16 mouse cellular contexts compared by ENCODE assay signal in the genomic region with DNA sequence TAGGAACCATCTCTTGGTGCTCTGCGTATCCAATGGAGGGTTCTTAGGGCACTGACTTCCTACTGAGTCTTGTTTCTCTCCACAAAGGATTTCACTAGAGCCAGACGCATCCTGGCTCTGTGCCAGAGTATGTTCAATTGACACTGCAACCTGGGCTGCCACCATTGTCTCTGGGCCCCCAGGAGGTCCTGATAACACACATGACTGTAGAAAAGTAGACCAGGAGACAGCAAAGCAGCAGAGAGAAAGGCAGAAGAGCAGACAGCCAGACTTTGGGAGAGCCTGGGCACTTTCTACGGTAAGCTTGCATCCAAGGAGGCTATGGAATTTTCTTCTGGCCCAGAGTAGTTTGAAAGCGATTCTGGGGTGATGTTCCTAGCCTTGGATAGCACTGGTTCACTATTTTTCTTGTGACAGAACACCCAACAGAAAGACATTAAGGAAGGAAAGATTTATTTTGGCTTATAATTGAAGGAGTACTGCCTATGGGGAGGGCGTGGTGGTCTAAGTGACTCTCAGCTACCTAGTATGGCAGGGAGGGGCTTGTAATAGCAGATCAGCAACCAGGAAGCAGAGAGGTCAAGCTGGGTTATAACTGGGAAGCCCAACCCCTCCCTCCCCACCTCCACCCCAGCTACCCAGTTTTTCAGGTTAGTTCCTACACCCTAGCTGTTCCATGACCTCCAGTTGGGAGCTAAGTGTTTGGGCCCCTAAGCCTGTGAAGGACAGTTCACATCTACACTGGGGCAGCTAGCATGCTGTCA.
DNase-seq lines count a peak whose midpoint lies in the region; ATAC-seq and TF ChIP-seq lines count a peak whose summit lies in the region.
"Had no signal": no experiment of that assay in that cellular context is flagged by ENCODE, and none has a peak within 500 bp of the region (broad histone marks: within the 10 kb centered on the region; RNA-seq: fewer than 3 reads in every experiment).

No protein-coding gene starts in this region.

- no peak for TF ChIP-seq CTCF in lung, adult 2 months (IDR thresholded peaks at IDR 0.05; ENCODE audit: insufficient read depth, low read length)

- H3K27ac ChIP-seq in forebrain, embryonic 10.5 days: peak overlapping the region; percentile 46; the same call in 1 of the 2 replicates
- H3K27ac ChIP-seq in forebrain, embryonic 15.5 days (replicated peaks): no peak overlapping the region
- H3K27ac ChIP-seq in neural tube, embryonic 12.5 days: peak overlapping the region; percentile 26; the same call in 1 of the 2 replicates
- H3K27ac ChIP-seq in neural tube, embryonic 15.5 days (replicated peaks): no peak overlapping the region
- H3K27ac ChIP-seq in intestine, embryonic 15.5 days: no peak overlapping the region
- H3K27ac ChIP-seq: limb, embryonic 12.5 days; liver, embryonic 15.5 days had no signal

- H3K9ac ChIP-seq in forebrain, embryonic 15.5 days (replicated peaks): no peak overlapping the region
- no peak overlapping the region for H3K9ac ChIP-seq in neural tube, embryonic 12.5 days
- H3K9ac ChIP-seq in neural tube, embryonic 15.5 days (replicated peaks): no peak overlapping the region
- no peak overlapping the region for H3K9ac ChIP-seq in intestine, embryonic 15.5 days
- H3K9ac ChIP-seq: limb, embryonic 12.5 days; liver, embryonic 15.5 days had no signal

- ATAC-seq in forebrain, embryonic 15.5 days (replicated peaks): no peak
- no peak for ATAC-seq in neural tube, embryonic 12.5 days (ENCODE audit: low FRiP score, low read depth)
- ATAC-seq in neural tube, embryonic 15.5 days (ENCODE audit: low FRiP score): no peak
- ATAC-seq in intestine, embryonic 15.5 days: peak; percentile 68

- H3K4me2 ChIP-seq in forebrain, embryonic 15.5 days (replicated peaks): no peak overlapping the region
- H3K4me2 ChIP-seq in neural tube, embryonic 12.5 days (replicated peaks): peak overlapping the region; percentile 5; the same call in 1 of the 2 replicates
- no peak overlapping the region for H3K4me2 ChIP-seq in neural tube, embryonic 15.5 days
- no peak overlapping the region for H3K4me2 ChIP-seq in intestine, embryonic 15.5 days (replicated peaks)
- H3K4me2 ChIP-seq: limb, embryonic 12.5 days; liver, embryonic 15.5 days had no signal

- H3K27me3 ChIP-seq in forebrain, embryonic 10.5 days (ENCODE audit: poor library complexity, severe bottlenecking): no peaks in the 10 kb centered on the region
- H3K27me3 ChIP-seq in forebrain, embryonic 15.5 days: no peaks in the 10 kb centered on the region
- no peaks in the 10 kb centered on the region for H3K27me3 ChIP-seq in neural tube, embryonic 12.5 days (replicated peaks)
- H3K27me3 ChIP-seq in neural tube, embryonic 15.5 days (replicated peaks): no peaks in the 10 kb centered on the region
- no peaks in the 10 kb centered on the region for H3K27me3 ChIP-seq in intestine, embryonic 15.5 days (replicated peaks)
- H3K27me3 ChIP-seq: limb, embryonic 12.5 days; liver, embryonic 15.5 days had no signal

- H3K4me3 ChIP-seq in forebrain, embryonic 10.5 days: no peak overlapping the region
- H3K4me3 ChIP-seq in forebrain, embryonic 15.5 days: no peak overlapping the region
- no peak overlapping the region for H3K4me3 ChIP-seq in neural tube, embryonic 12.5 days
- no peak overlapping the region for H3K4me3 ChIP-seq in neural tube, embryonic 15.5 days (replicated peaks)
- no peak overlapping the region for H3K4me3 ChIP-seq in intestine, embryonic 15.5 days (replicated peaks)
- H3K4me3 ChIP-seq in lung, adult 2 months (replicated peaks; ENCODE audit: extremely low read depth, low read depth, low read length): no peak overlapping the region
- H3K4me3 ChIP-seq: limb, embryonic 12.5 days; liver, embryonic 15.5 days had no signal

- TF ChIP-seq POLR2A in lung, adult 2 months (IDR thresholded peaks at IDR 0.05; ENCODE audit: borderline replicate concordance, extremely low read depth, low read depth, low read length): no peak

- no peaks in the 10 kb centered on the region for H3K36me3 ChIP-seq in forebrain, embryonic 10.5 days (replicated peaks)
- H3K36me3 ChIP-seq in forebrain, embryonic 15.5 days: no peaks in the 10 kb centered on the region
- no peaks in the 10 kb centered on the region for H3K36me3 ChIP-seq in neural tube, embryonic 12.5 days
- no peaks in the 10 kb centered on the region for H3K36me3 ChIP-seq in neural tube, embryonic 15.5 days
- H3K36me3 ChIP-seq in intestine, embryonic 15.5 days: no peaks in the 10 kb centered on the region
- H3K36me3 ChIP-seq: limb, embryonic 12.5 days; liver, embryonic 15.5 days had no signal

- WGBS in forebrain, embryonic 10.5 days: 66% methylated on average over 5 of the region's 5 CpGs
- WGBS in forebrain, embryonic 15.5 days: 46% methylated on average over 5 of the region's 5 CpGs
- 49% methylated on average over 5 of the region's 5 CpGs for WGBS in neural tube, embryonic 12.5 days
- WGBS in neural tube, embryonic 15.5 days: 51% methylated on average over 5 of the region's 5 CpGs
- WGBS in intestine, embryonic 15.5 days: 69% methylated on average over 5 of the region's 5 CpGs
- WGBS in lung, adult 2 months: 62% methylated on average over 5 of the region's 5 CpGs

- H3K4me1 ChIP-seq in forebrain, embryonic 10.5 days: peaks cover 47% of the 10 kb centered on the region
- peaks cover 34% of the 10 kb centered on the region for H3K4me1 ChIP-seq in forebrain, embryonic 15.5 days
- H3K4me1 ChIP-seq in neural tube, embryonic 12.5 days: peaks cover 59% of the 10 kb centered on the region
- peaks cover 44% of the 10 kb centered on the region for H3K4me1 ChIP-seq in neural tube, embryonic 15.5 days
- H3K4me1 ChIP-seq in intestine, embryonic 15.5 days (replicated peaks): 0 out of 2 replicates have a peak, but pooled peaks cover 5% of the 10 kb centered on the region
- no peaks in the 10 kb centered on the region for H3K4me1 ChIP-seq in lung, adult 2 months (ENCODE audit: control insufficient read depth, insufficient read depth, low read length)
- H3K4me1 ChIP-seq: limb, embryonic 12.5 days had no signal

- DNase-seq in forebrain, embryonic 10.5 days (ENCODE audit: extremely low spot score, low spot score): no peak
- no peak for DNase-seq in embryo, embryonic 10.5 days (ENCODE audit: low spot score)
- DNase-seq in lung, adult 2 months: no peak
- no peak for DNase-seq in adrenal gland, postnatal 10 days
- DNase-seq: cerebellum, adult 9-10 months; gastrocnemius, postnatal 10 days; kidney, adult 2 months; kidney, postnatal 4 days; lung, postnatal 4 days; thymus, postnatal 36 days had no signal

- no peaks in the 10 kb centered on the region for H3K9me3 ChIP-seq in forebrain, embryonic 10.5 days
- no peaks in the 10 kb centered on the region for H3K9me3 ChIP-seq in forebrain, embryonic 15.5 days
- no peaks in the 10 kb centered on the region for H3K9me3 ChIP-seq in neural tube, embryonic 12.5 days
- no peaks in the 10 kb centered on the region for H3K9me3 ChIP-seq in neural tube, embryonic 15.5 days (replicated peaks)
- H3K9me3 ChIP-seq in intestine, embryonic 15.5 days: no peaks in the 10 kb centered on the region
- H3K9me3 ChIP-seq: liver, embryonic 15.5 days had no signal

Comparison
In these comparisons a context has a peak if more than half of its experiments do, and no peak if none do; other contexts are left out.
1. H3K27ac ChIP-seq: peak in forebrain, embryonic 10.5 days (single experiment) and neural tube, embryonic 12.5 days (single experiment); none in forebrain, embryonic 15.5 days (single experiment), neural tube, embryonic 15.5 days (single experiment) and intestine, embryonic 15.5 days (single experiment).